Mouse (Mus musculus) gastrocnemius, adult 8-10 months (tissue): ENCODE measurements around the gene Cul1. TPM values are rescaled to one million over a fixed set of nuclear protein-coding genes. Genes with fewer than 3 reads are reported as not detected.
A peak's percentile ranks its signal among the peaks of the same experiment; 100 is the strongest.
"Not testable (repeated sequence)": the region's sequence is repeated elsewhere in the genome, so short reads cannot be mapped to it uniquely, and the experiment has no call there.

Experiments used
- DNase-seq, 2 experiments: peaks; one replicate each; pipeline ENCODE4 v3.0.0; 2022; ENCODE audit warnings: low spot score in 2 of 2
- total RNA-seq, 4 experiments: library from RNA; stranded (reverse); gene quantifications; 2 replicates each; pipeline ENCODE4 v1.2.4; 2022

The Cul1 gene
- 10 to 100 TPM; 61.5 to 72.4 (median 69.9) TPM for total RNA-seq

GRCm38 (mm10) chr6:47453098-47453497 is at the start of gene Cul1:
Cul1 (plus strand) TSS chr6:47453398.
- no peak for DNase-seq

- no peak for DNase-seq
These were observed 48.5 kb upstream of the Cul1 start for GRCm38 (mm10) chr6:47404419-47405382.

DNA sequence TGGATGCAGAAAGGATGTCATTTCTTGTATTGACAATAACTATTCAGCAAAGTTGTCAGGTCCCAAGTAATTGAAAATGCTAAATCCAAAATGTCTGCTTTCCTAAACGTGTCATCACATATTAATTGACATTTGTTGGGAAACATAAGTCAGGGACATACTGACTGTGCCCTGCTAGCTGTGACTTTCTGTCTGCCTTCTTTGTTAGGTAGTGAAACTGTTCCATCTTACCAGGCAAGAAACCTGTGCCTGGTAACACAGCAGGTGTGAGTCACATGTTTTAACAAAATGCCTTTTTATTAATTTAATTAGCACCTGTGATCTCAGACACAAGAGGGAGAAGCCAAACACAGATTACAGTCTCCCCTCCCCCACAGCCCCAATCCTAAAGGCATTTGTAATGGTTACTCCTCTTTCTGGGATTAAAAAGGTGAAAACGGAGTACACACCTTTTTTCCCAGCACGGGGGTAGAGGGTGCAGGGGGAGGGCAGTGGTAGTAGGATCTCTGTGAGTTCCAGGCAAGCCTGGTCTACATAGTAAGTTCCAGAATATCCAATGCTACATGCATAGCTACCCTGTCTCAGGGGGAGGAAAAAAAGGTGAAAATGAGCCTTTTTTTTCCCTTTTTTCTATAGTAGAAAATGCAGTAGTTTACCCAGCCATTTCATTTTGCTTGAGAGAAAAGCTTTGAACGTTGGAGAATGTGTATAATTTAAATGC is 40.2 kb upstream of the Cul1 start:
- DNase-seq = no peak

DNA sequence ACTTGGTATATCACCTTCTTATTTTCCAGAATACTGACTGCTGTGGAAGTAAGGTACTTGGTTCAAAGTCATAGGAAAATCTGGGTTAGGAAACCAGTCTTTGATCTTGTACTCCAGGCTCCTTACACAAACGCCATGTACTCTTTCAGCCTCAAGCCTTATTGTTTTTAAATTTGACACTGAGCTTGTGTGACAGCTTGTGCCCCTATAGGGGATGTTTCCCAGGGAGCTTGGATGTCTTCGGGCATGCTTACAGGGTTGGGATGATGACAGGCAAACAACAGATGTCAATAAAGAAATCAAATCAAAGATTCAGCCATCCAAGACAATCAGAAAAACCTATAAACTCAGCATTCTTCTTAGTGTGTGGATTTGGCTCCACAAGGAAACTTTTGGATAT is 39.5 kb upstream of the Cul1 start:
- no peak for DNase-seq

GRCm38 (mm10) chr6:47418691-47419090 is 34.5 kb upstream of the Cul1 start:
- no peak for DNase-seq

- no peak for DNase-seq
These were observed 33.0 kb upstream of the Cul1 start for GRCm38 (mm10) chr6:47420156-47420555.

- no peak for DNase-seq
These were observed 32.0 kb upstream of the Cul1 start for GRCm38 (mm10) chr6:47421221-47421620.

GRCm38 (mm10) chr6:47426136-47426535 is 27.1 kb upstream of the Cul1 start:
- no peak for DNase-seq

DNA sequence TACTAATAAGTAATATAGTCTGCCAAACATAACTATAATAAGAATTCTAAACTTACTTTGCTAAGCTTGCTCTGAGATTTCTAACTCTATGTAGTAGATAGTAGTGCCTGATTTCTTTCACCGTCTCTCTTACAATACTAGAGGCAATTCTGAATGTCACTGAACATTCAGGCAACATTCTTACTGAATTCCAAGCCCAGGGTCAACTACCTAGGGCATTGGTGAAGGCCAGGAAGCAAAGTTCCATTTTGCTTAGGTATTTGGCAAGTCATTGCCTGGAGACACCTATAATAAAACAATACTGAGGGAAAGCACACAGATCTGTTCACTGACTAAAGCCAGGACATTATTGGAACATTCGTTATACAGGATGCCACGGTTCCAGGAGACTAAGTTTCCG is 26.6 kb upstream of the Cul1 start:
- DNase-seq = not testable (repeated sequence)

- not testable (repeated sequence) for DNase-seq
These were observed 20.4 kb upstream of the Cul1 start for GRCm38 (mm10) chr6:47432795-47433194.

DNA sequence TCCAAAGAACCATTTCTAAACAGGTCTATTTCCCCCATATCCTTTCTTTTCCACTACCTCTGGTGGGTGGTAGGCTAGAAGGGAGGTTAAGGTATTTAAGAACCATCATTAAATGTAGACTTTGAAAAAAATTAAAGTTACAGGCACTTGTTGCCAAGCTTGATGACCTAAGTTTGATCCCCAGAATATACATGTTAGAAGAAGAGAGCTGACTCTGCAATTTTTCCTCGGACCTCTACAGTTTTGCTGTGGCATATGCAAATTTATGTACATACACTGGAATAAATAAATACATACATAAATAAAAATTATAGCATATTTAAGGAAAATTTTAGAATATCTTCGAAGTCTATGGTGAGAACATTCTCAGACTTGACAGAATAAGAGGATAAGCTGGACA is 13.1 kb upstream of the Cul1 start:
- DNase-seq = no peak

DNA sequence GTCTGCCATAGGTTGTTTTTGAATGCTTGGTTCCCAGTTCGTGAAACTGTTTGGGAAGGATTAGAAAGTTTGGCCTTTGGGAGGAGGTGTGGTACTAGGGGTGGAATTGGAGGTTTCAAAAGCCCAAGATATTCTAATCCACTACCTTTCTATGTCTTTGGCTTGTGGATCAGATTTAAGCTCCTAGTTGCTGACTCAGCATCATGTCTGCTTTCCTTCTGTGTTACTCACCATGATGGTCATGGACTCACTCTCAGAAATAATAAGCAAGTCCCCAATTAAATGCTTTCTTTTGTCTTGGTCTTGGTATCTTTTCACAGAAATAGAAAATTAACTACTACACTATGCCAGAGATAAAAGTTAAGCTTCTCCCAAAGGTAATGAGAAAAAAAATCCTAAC is 5.5 kb upstream of the Cul1 start:
- DNase-seq = no peak

GRCm38 (mm10) chr6:47453522-47454130 is 428 bp downstream of the Cul1 start:
- no peak for DNase-seq

- peak; percentile 67 to 77 for DNase-seq
These were observed 955 bp downstream of the Cul1 start for GRCm38 (mm10) chr6:47454131-47454574.

DNA sequence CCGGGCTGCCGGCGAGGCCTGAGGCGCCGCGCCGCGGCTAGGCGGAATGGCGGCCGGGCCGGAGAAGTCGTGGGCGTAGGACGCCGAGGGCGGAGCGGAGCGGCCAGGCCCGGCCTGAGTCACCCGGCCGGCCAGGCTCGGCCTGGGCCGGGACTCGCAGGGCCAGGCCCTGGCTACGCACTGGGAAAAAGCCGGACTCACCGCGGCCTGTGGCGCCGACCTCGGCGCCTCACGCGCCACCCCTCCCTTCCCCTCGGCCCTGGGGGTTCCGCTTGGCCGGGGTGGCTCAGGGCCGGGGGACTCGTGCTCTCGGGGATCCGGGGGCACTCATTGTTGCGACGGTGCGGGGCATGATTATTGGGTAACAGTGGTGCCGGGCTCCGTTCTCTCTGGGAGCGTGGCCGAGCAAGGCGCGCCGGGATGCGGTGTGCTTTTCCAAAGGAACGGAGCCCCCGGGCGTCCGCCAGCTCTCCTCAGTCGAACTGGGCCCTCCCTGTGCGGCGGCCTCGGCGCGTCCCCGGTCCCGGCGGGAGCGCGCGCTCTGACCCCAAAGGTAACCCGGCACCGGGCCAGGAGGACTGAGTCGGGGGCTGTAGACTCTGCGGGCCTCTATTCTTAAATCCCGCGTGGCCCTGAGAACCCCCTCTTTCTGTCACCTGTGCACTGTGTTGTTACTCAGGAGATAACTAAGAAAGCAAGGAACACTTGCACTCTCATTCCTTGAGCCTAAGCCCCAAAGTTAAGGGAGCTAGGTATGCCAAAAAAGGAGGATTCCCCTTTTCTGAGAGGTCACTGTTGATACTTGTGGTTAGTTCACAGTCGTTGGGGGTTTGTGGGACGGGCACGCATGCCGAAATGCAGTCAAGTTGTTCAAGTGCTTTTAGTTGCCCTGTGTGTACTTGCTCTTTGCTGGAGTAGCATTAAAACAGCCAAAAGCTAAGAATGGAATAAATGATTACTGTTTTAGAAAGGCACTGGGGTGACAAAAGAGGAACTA is 1.7 kb downstream of the Cul1 start:
- peak; percentile 48 to 63 for DNase-seq

DNA sequence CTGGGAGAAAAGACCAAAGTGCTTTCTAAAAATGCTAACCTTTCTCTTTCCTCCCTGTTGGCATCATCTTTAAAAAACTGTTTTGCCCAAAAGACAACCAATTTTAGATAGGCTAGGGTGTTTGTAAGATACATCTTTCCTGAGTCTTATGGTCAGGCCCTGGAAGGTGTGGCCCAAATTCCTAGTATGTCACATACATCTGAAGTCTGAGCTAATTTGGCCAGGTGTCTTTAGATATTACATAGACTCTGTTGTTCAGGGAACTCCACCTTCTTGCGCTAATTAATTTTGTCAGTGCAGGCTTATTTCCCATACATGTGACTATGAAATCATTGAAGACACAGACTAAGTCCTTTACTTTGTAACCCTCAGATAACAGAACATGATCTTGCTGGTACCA is 2.6 kb downstream of the Cul1 start:
- DNase-seq = no peak

DNA sequence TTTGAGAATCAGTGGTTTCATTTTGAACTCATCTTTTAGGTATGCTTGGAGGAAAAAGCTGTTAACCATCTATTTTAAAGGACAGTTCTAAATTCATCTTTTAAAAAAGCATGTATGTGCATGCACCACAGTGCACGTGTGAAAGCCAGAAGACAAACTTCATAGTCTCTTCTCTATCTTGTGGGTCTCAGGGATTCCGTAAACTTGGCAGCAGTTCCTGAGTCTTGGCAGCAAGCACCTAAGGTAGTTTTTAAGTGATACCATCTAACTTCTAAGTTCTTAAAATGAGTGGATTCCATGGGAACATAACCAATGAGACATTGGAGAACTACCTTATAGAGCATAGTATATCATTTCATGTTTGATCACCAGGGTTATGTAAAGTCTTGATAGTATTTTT is 3.7 kb downstream of the Cul1 start:
- DNase-seq = no peak

GRCm38 (mm10) chr6:47465400-47465799 is 12.2 kb downstream of the Cul1 start:
- DNase-seq = no peak

DNA sequence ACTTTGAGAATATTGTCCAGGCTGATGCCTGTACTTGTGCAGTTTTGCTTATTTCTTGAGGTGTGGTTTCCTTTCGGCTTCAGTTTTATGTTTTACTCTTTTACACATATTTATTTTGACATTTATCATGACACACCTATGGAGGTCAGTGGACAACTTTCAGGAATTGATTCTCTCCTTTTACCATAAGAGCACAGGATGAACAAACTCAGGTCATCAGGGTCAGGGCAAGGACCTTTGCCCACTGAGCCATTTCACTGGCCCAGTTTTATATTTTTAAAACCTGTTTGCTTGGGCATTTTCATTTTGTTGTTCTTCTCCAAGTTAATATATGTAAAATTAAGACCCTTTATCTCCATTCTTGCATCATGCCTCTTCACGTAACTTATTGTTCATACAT is 13.3 kb downstream of the Cul1 start:
- no peak for DNase-seq

DNA sequence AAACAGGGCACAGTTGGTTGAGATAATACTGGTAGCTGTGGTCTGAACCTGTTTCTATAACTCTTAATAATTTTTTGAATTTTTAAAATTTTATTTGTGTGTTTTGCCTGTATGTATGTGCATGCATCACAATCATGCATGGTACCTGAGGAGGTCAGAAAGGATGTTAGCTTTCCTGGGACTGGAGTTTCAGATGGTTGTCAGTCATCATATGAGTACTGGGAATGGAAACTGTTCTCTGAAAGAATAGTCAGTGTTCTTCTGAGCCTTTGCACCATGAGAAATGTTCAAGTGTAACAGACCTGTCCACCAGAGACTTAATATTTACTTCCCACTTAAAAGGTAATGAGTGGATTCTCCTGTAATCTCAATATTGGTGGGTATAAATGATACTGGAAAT is 13.9 kb downstream of the Cul1 start:
- no peak for DNase-seq

GRCm38 (mm10) chr6:47469760-47470159 is 16.6 kb downstream of the Cul1 start:
- DNase-seq = no peak
